Mouse (Mus musculus): ENCODE results near the gene Barx2.

DNA sequence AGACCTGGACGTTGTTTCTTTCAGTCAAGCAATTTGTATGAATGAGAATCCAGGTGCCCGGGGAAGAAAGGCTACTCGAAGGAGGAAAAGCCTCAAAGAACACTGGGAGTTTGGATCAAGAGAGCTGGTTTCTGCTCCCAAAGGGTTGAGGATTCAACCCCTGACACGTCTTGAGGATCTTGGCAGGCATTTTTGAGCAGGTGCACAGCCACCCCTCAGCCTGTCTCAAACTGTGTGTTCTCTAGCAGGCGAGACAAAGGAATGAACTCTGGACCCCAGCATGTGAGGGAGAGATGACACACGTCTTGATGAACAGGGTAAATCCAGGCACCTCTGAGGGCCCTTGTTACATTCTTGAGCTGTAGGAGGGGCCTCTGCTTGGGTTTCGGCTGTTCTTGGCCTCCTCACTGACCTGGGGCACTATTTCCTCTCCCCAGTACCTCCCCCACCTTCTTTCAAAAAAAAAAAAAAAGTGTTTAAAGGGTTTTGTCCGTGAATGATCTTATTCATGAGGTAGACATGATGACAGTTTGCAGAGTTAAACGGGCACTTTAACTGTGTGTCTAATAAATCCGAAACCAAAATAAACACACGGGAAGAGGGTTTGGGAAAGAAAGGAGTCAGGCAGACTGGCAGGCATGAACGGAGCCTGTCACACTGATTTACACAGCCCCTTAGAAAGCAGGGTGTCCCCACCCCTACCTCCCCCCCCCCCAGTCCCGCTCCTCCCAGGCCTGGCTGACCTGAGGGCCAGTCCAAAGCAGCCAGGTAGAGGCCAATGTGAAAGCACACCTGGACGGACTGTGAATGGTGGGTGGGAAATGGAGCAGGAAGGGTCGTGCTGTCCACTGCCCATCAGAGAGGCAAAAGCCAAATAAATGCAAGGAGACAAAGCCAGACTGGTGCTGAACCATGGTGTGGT lies 73.9 kb downstream of the Barx2 start:
- no peak for TF ChIP-seq POLR2A (IDR thresholded peaks at IDR 0.05; ENCODE audit: insufficient read length, low read depth)
- TF ChIP-seq CEBPB (IDR thresholded peaks at IDR 0.05; ENCODE audit: insufficient read depth, poor library complexity, severe bottlenecking): no peak
- TF ChIP-seq POLR2AphosphoS2 (IDR thresholded peaks at IDR 0.05; ENCODE audit: insufficient read length, low read depth): no peak
- TF ChIP-seq MYOD1 (IDR thresholded peaks at IDR 0.05; ENCODE audit: control insufficient read depth in 1 of 3, insufficient read length in 2 of 3, low read depth in 2 of 3): no peak
- no peak for TF ChIP-seq E2F4 (IDR thresholded peaks at IDR 0.05; ENCODE audit: insufficient read depth)
- TF ChIP-seq TCF3 (IDR thresholded peaks at IDR 0.05; ENCODE audit: insufficient read length, low read depth): no peak
- TF ChIP-seq MAX (IDR thresholded peaks at IDR 0.05; ENCODE audit: low read depth): no peak
- no peak for TF ChIP-seq USF1 (IDR thresholded peaks at IDR 0.05; ENCODE audit: low read depth)
- no peak for TF ChIP-seq TCF12 (IDR thresholded peaks at IDR 0.05; ENCODE audit: insufficient read depth, poor library complexity, severe bottlenecking)
